Mouse (Mus musculus): Measurements from ENCODE around the gene Olfr1258.

DNA sequence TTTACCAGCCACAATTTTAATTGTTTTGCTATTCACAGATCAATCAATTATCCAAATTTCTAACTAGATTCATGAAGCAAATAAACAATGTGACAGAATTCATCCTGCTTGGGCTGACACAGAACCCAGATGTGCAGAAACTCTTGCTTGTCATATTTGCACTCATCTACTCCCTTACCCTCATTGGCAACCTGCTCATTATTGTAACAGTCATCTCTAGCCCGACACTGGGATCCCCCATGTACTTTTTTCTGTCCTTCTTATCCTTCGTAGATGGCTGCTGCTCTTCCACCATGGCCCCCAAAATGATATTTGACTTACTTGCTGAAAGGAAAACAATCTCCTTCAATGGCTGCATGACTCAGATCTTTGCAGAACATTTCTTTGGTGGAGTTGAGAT lies 50.6 kb downstream of the Olfr1258 start:
- TF ChIP-seq MAFK (IDR thresholded peaks at IDR 0.05; ENCODE audit: insufficient read depth, low read depth, low read length) (no peak), ZNF384 (IDR thresholded peaks at IDR 0.05; ENCODE audit: low read depth, low read length) (no peak), HCFC1 (IDR thresholded peaks at IDR 0.05; ENCODE audit: borderline replicate concordance, insufficient read depth, low read length) (no peak)

Measured in ES-E14 (cell line).